Mouse (Mus musculus) limb, embryonic 12.5 days (tissue): ENCODE measurements at regions not wholly inside any gene's neighbourhood (a gene's known extent, or its start where the extent isn't known, plus 50 kb on each side); places are given as distances from the start of the nearest gene placed in this dataset.

ENCODE experiments used
- ATAC-seq: fragments of 200-750 bp; cut with Nextera tagmentation; 2 replicates; pipeline ENCODE4 v1.8.0; 2017; ENCODE audit warnings: low read depth, moderate TSS enrichment; ENCODE audit not compliant: insufficient number of reproducible peaks, insufficient read depth, low FRiP score, low TSS enrichment
- H3K27ac ChIP-seq: fragments of 300-500 bp; sonication (generic); 2 replicates; pipeline ENCODE4 v1.5.1; 2016; ENCODE audit warnings: mild to moderate bottlenecking, moderate library complexity
- H3K27me3 ChIP-seq: fragments of 300-500 bp; sonication (generic); 2 replicates; pipeline ENCODE4 v1.6.1; 2016; ENCODE audit warnings: mild to moderate bottlenecking, moderate library complexity
- H3K36me3 ChIP-seq: fragments of 300-500 bp; sonication (generic); 2 replicates; pipeline ENCODE4 v1.6.1; 2016; ENCODE audit warnings: mild to moderate bottlenecking, moderate library complexity
- H3K4me1 ChIP-seq: fragments of 300-500 bp; sonication (generic); replicated peaks from 2 replicates; pipeline ENCODE4 v1.6.1; 2016
- H3K4me2 ChIP-seq: fragments of 300-500 bp; sonication (generic); 2 replicates; pipeline ENCODE4 v1.6.1; 2016; ENCODE audit warnings: mild to moderate bottlenecking, moderate library complexity
- H3K4me3 ChIP-seq: fragments of 300-500 bp; sonication (generic); replicated peaks from 2 replicates; pipeline ENCODE4 v1.5.1; 2016; ENCODE audit warnings: mild to moderate bottlenecking
- H3K9ac ChIP-seq: fragments of 300-500 bp; sonication (generic); replicated peaks from 2 replicates; pipeline ENCODE4 v1.6.1; 2016; ENCODE audit warnings: mild to moderate bottlenecking, moderate library complexity
- H3K9me3 ChIP-seq: fragments of 300-500 bp; sonication (generic); 2 replicates; pipeline ENCODE4 v1.6.1; 2016; ENCODE audit warnings: mild to moderate bottlenecking, moderate library complexity
- WGBS: fragments of 180-500 bp; shearing (Covaris S2); methylation state at CpG from one replicate; pipeline ENCODE4 v1.1.7; 2016; 5-methylcytosine and 5-hydroxymethylcytosine counted together

GRCm38 (mm10) chr1:183749126-183749525 is 264.0 kb upstream of the Dusp10 start:
- Histone ChIP-seq H3K27ac (no peak overlapping the region), H3K4me2 (no peak overlapping the region), H3K4me1 (no peaks in the 10 kb centered on the region), H3K36me3 (no peaks in the 10 kb centered on the region), H3K4me3 (no peak overlapping the region), H3K9ac (no peak overlapping the region), H3K27me3 (no peaks in the 10 kb centered on the region), H3K9me3 (no peaks in the 10 kb centered on the region)
- ATAC-seq: no peak
- WGBS: 79% methylated on average over 2 of the region's 2 CpGs

DNA sequence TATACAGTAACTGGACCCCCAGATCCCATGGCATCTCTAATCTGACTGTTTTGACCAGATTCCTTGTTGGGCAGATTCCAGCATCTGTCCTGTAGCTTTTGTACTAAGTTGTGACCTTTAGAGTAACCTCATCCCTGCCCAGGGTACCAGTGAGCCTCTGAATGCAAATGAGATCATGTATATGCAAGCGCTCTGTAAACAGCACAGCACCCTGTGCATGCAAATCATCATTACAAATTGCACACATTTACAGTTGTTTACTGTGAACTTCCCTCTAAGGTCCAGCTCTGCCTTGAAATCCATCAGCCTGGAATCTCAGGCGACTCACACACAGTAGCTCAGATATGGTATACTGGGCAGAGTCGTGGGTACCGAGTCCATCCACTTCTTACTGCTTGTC is 258.6 kb upstream of the Dusp10 start:
- 81% methylated on average over 4 of the region's 4 CpGs for WGBS
- ATAC-seq: no peak
- H3K36me3 ChIP-seq: no peaks in the 10 kb centered on the region

GRCm38 (mm10) chr1:183756716-183757115 is 256.4 kb upstream of the Dusp10 start:
- no peak overlapping the region for H3K27ac ChIP-seq
- 65% methylated on average over 8 of the region's 8 CpGs for WGBS
- H3K36me3 ChIP-seq: no peaks in the 10 kb centered on the region
- H3K27me3 ChIP-seq: no peaks in the 10 kb centered on the region
- no peak for ATAC-seq
- H3K9ac ChIP-seq: no peak overlapping the region
- H3K4me2 ChIP-seq: no peak overlapping the region
- H3K9me3 ChIP-seq: no peaks in the 10 kb centered on the region
- H3K4me1 ChIP-seq: no peaks in the 10 kb centered on the region
- no peak overlapping the region for H3K4me3 ChIP-seq

More for the DNA sequence above, 258.6 kb upstream of the Dusp10 start:
- no peak overlapping the region for H3K4me3 ChIP-seq
- no peak overlapping the region for H3K9ac ChIP-seq
- no peak overlapping the region for H3K27ac ChIP-seq
- no peaks in the 10 kb centered on the region for H3K9me3 ChIP-seq
- H3K4me1 ChIP-seq: no peaks in the 10 kb centered on the region
- no peaks in the 10 kb centered on the region for H3K27me3 ChIP-seq
- no peak overlapping the region for H3K4me2 ChIP-seq

DNA sequence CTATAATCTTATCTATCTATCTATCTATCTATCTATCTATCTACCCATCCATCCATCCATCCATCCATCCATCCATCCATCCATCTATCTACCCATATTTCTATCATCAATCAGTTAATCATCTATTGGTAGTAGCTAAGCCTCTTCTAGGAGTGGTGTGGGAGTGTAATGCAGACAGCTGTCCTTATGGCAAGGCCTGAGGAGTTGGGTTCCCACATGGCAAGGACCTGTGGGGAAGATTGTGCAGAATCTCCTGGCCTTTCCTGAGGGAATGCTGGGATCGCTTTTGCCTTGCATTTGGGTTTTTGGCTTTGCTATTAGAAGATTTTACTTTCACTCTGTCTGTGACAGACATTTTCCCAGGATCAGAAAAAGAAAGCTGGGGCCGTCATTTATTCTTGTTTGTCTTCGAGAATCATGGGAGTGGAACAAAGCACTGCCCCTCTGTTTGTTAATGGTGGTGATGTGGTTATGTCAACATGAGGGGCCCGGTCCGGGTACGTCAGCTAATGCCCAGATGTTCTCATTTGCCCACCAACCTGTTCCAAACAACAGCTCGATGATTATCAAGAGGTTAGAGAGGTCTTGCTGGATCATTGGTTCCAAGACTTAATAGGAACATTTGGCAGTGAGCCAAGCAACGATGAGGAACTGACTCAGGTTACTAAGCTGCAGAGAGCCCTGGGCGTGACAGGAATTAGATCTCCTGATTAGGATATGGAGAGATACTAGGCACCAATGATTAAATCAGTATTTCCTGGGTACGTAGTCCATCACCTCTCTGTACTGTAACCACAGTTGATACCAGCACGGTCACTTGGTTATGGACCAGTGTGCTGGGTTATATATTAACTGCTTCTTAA is 249.0 kb upstream of the Dusp10 start:
- Histone ChIP-seq H3K4me1 (no peaks in the 10 kb centered on the region), H3K27me3 (no peaks in the 10 kb centered on the region), H3K9me3 (no peaks in the 10 kb centered on the region), H3K4me2 (no peak overlapping the region), H3K27ac (no peak overlapping the region), H3K9ac (no peak overlapping the region), H3K36me3 (no peaks in the 10 kb centered on the region), H3K4me3 (no peak overlapping the region)
- no peak for ATAC-seq
- whole genome bisulfite sequencing: 79% methylated on average over 11 of the region's 11 CpGs

DNA sequence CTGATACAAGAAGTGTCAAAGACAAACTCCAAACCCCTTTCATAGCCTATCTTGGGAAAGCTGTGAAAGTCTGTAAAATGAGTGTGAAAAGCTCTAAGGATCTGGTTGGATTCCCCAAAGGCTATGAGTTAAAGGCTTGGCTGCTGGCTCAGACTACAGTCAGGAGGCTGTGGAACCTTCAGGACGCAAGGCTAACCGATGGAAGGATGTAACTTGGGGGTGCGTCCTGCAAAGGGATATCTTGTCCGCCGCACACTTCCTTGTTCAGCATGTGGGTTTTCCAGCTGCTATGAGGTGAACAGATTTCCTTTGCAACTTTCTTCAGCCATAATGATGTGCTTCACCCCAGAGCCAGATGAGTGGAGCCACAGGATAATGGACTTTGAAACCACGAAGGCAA is 240.3 kb upstream of the Dusp10 start:
- H3K4me1 ChIP-seq: no peaks in the 10 kb centered on the region; the same call in 1 of the 2 replicates
- no peaks in the 10 kb centered on the region for H3K27me3 ChIP-seq
- H3K36me3 ChIP-seq: no peaks in the 10 kb centered on the region
- no peak for ATAC-seq
- 61% methylated on average over 6 of the region's 6 CpGs for WGBS
- H3K9ac ChIP-seq: no peak overlapping the region
- H3K27ac ChIP-seq: no peak overlapping the region
- H3K4me2 ChIP-seq: no peak overlapping the region
- H3K9me3 ChIP-seq: no peaks in the 10 kb centered on the region
- no peak overlapping the region for H3K4me3 ChIP-seq

DNA sequence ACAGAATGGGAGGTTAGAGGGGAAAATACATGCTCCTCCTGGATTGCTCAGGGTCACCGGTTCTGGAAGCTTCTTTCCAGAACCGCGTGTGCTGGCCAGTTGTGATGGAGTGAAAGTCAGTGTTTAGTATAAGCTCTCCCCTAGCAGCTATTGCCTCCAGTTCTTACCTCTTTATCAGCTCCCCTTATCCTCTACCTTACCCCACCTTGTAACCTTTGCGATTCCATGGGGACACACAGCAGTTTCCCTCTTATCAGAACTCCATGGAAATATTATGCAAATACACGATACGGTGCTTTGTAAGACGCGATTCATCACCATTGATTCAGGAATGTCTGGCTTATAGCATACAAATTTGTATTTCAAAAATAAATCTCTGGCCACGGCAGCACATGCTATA is 232.9 kb upstream of the Dusp10 start:
- Histone ChIP-seq H3K4me2 (no peak overlapping the region), H3K27me3 (no peaks in the 10 kb centered on the region), H3K36me3 (no peaks in the 10 kb centered on the region), H3K4me1 (no peaks in the 10 kb centered on the region), H3K27ac (no peak overlapping the region), H3K9me3 (no peaks in the 10 kb centered on the region), H3K4me3 (no peak overlapping the region), H3K9ac (no peak overlapping the region)
- no peak for ATAC-seq
- WGBS: 95% methylated on average over 9 of the region's 9 CpGs

GRCm38 (mm10) chr1:183780779-183781178 is 232.3 kb upstream of the Dusp10 start:
- 45% methylated on average over 4 of the region's 4 CpGs for WGBS
- no peak for ATAC-seq
- Histone ChIP-seq H3K27ac (no peak overlapping the region), H3K27me3 (no peaks in the 10 kb centered on the region), H3K4me2 (no peak overlapping the region), H3K4me1 (no peaks in the 10 kb centered on the region), H3K9ac (no peak overlapping the region), H3K9me3 (no peaks in the 10 kb centered on the region), H3K4me3 (no peak overlapping the region), H3K36me3 (no peaks in the 10 kb centered on the region)

DNA sequence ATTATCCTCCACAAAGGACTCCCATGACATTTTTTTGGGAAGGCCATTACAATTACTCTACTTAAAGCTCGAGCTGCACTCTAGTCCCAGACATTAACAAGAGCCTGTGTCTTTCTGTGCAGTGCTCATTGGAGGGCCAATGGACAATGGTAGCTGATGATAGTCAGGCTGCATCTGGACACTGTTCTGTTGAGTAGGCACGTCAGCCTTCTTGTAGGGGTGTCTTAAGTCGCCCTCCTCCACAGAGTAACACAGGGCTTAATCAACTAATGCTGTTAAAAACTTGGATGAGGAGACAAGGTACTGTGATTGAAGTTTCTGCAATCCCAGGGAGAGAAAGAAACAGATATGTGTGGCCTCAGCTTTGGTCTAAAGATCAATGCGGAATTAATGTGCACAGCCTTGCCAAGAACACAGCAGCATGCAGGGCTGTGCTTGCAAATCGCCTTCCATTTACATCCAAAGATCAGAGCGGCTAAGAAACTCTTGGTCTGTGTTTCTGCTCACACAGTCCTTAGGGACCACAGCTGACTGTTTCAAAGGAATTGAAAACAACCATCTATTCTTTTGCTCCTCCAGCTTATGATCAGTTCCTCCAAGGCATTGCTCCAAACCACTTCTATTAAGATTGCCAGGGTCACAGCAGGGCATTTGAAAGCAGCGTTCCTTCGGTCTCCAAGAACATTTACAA is 229.5 kb upstream of the Dusp10 start:
- no peak overlapping the region for H3K4me2 ChIP-seq
- H3K4me1 ChIP-seq: no peaks in the 10 kb centered on the region
- 62% methylated on average over 8 of the region's 8 CpGs for WGBS
- no peak overlapping the region for H3K4me3 ChIP-seq
- peak overlapping the region; percentile 42; the same call in 1 of the 2 replicates for H3K27ac ChIP-seq
- H3K9me3 ChIP-seq: no peaks in the 10 kb centered on the region
- no peak overlapping the region for H3K9ac ChIP-seq
- no peaks in the 10 kb centered on the region for H3K36me3 ChIP-seq
- no peak for ATAC-seq
- no peaks in the 10 kb centered on the region for H3K27me3 ChIP-seq

DNA sequence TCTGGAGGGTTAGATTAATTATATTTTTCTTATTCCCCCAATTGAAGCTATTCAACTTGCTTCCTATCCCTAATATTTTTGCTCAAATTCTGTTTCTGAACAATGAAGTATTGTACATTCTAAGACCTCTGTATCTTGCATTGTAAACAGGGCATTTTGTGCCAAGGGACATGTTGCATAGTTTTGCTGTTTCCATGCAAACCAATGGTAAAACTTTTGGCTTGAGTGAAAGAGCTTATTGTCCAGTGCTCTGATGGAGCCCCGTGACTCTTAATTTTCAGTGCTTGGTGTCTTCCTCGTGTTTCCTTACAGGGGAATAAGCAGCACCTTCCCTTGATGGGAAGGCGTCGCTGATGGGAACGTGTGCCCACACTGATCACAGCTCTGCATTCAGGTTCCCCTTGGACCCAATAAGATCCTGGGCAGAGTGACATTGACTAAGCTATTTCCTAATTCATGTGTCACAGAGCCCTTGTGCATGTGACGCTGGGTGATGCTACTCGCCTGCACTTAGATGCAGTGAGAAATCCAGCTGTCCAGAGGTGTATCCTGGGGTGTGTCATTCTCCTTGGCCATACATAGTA is 220.8 kb upstream of the Dusp10 start:
- ATAC-seq: no peak
- Histone ChIP-seq H3K27me3 (no peaks in the 10 kb centered on the region), H3K9me3 (no peaks in the 10 kb centered on the region; the same call in 1 of the 2 replicates), H3K4me2 (no peak overlapping the region), H3K27ac (no peak overlapping the region), H3K4me1 (no peaks in the 10 kb centered on the region), H3K36me3 (no peaks in the 10 kb centered on the region), H3K4me3 (no peak overlapping the region), H3K9ac (no peak overlapping the region)
- 89% methylated on average over 7 of the region's 7 CpGs for WGBS

DNA sequence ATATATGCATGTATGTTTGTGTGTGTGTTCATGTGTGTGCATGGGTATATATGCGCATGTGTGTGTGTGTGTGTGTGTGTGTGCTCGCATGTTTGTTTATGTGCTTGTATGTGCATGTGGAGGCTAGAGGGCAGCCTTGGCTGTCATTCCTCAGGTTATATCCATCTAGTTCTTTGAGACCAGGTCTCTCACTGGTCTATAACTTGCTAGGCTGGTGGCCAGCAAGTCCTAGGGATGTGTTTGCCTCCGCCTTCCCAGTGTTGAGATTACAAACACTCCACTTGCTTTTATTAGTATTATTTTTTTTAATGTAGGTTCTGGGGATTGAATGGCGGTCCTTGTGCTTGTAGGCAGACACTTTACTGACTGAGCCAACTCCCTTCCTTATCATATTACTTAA is 219.8 kb upstream of the Dusp10 start:
- ATAC-seq: no peak
- Histone ChIP-seq H3K4me1 (no peaks in the 10 kb centered on the region), H3K27me3 (no peaks in the 10 kb centered on the region), H3K9me3 (no peaks in the 10 kb centered on the region; the same call in 1 of the 2 replicates), H3K4me2 (no peak overlapping the region), H3K9ac (no peak overlapping the region), H3K36me3 (no peaks in the 10 kb centered on the region), H3K4me3 (no peak overlapping the region), H3K27ac (no peak overlapping the region)
- WGBS: 94% methylated on average over 4 of the region's 4 CpGs

DNA sequence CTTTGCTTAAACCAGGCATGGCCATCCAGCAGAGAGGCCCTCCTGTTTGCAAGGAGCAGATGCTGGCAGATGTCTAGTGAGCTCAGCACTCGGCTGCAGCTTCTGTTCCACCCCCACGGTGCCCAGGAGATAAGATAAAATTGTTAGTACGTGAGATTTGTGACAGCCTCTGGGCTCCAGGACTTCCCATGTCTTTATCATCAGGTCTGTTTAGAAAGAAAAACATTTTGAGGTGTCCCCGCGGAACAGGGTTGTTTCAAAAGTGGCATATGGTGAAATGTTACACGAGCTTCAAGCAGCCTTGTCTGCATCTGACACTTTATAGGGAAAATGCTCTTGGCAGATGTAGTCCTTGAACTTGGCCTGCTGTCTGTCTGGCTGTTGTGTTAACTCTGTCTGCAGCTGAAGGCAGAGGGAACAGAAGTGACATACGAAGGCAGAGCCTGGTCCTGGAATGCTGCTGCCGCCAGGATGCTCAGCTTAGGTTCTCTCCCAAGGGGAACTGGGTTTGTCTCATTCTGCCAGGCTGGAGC is 219.1 kb upstream of the Dusp10 start:
- Histone ChIP-seq H3K4me2 (no peak overlapping the region), H3K36me3 (no peaks in the 10 kb centered on the region), H3K9ac (no peak overlapping the region), H3K4me1 (no peaks in the 10 kb centered on the region), H3K27ac (0 out of 2 replicates have a peak overlapping the region, but pooled peaks have one; percentile 4), H3K9me3 (no peaks in the 10 kb centered on the region; the same call in 1 of the 2 replicates), H3K4me3 (no peak overlapping the region), H3K27me3 (no peaks in the 10 kb centered on the region)
- no peak for ATAC-seq
- WGBS: 50% methylated on average over 8 of the region's 8 CpGs
